Mouse (Mus musculus): ENCODE measurements around the gene Snrnp70.

The Snrnp70 gene

GRCm38 (mm10) chr7:45415636-45416035 lies 20.1 kb upstream of the Snrnp70 start:
- H3K27me3 ChIP-seq (ENCODE audit: control insufficient read depth, insufficient read depth, low read length, poor library complexity, severe bottlenecking) = no peaks in the 10 kb centered on the region; the same call in 1 of the 2 replicates
- peak; percentile 43 for DNase-seq (ENCODE audit: low read depth, low spot score)
- no peaks in the 10 kb centered on the region for H3K36me3 ChIP-seq (ENCODE audit: control insufficient read depth, insufficient read depth, low read length, poor library complexity, severe bottlenecking)

GRCm38 (mm10) chr7:45414740-45415224 lies 19.2 kb upstream of the Snrnp70 start:
- H3K36me3 ChIP-seq (ENCODE audit: control insufficient read depth, insufficient read depth, low read length, poor library complexity, severe bottlenecking) = no peaks in the 10 kb centered on the region
- no peaks in the 10 kb centered on the region; the same call in 1 of the 2 replicates for H3K27me3 ChIP-seq (ENCODE audit: control insufficient read depth, insufficient read depth, low read length, poor library complexity, severe bottlenecking)
- DNase-seq (ENCODE audit: low read depth, low spot score) = no peak

GRCm38 (mm10) chr7:45413864-45414739 lies 18.6 kb upstream of the Snrnp70 start:
- no peak for DNase-seq (ENCODE audit: low read depth, low spot score)
- H3K36me3 ChIP-seq (ENCODE audit: control insufficient read depth, insufficient read depth, low read length, poor library complexity, severe bottlenecking) = no peaks in the 10 kb centered on the region
- H3K27me3 ChIP-seq (ENCODE audit: control insufficient read depth, insufficient read depth, low read length, poor library complexity, severe bottlenecking) = no peaks in the 10 kb centered on the region; the same call in 1 of the 2 replicates

- no peak for DNase-seq (ENCODE audit: low read depth, low spot score)
- no peaks in the 10 kb centered on the region for H3K36me3 ChIP-seq (ENCODE audit: control insufficient read depth, insufficient read depth, low read length, poor library complexity, severe bottlenecking)
Observed at GRCm38 (mm10) chr7:45413113-45413863, 17.7 kb upstream of the Snrnp70 start, which contains the start of gene Ntf5. Gene Ntf5 (plus strand): TSS chr7:45413695.

GRCm38 (mm10) chr7:45412421-45412820 lies 16.9 kb upstream of the Snrnp70 start:
- no peak for DNase-seq (ENCODE audit: low read depth, low spot score)
- H3K27me3 ChIP-seq (ENCODE audit: control insufficient read depth, insufficient read depth, low read length, poor library complexity, severe bottlenecking) = no peaks in the 10 kb centered on the region; the same call in 1 of the 2 replicates
- H3K36me3 ChIP-seq (ENCODE audit: control insufficient read depth, insufficient read depth, low read length, poor library complexity, severe bottlenecking) = no peaks in the 10 kb centered on the region

More at GRCm38 (mm10) chr7:45413113-45413863, 17.7 kb upstream of the Snrnp70 start, which contains the start of gene Ntf5:
- H3K27me3 ChIP-seq (ENCODE audit: control insufficient read depth, insufficient read depth, low read length, poor library complexity, severe bottlenecking) = no peaks in the 10 kb centered on the region; the same call in 1 of the 2 replicates

GRCm38 (mm10) chr7:45409497-45410163 lies 14.1 kb upstream of the Snrnp70 start:
- DNase-seq (ENCODE audit: low read depth, low spot score) = no peak
- H3K27me3 ChIP-seq (ENCODE audit: control insufficient read depth, insufficient read depth, low read length, poor library complexity, severe bottlenecking) = no peaks in the 10 kb centered on the region; the same call in 1 of the 2 replicates

GRCm38 (mm10) chr7:45408949-45409348 lies 13.4 kb upstream of the Snrnp70 start:
- DNase-seq (ENCODE audit: low read depth, low spot score) = no peak
- no peaks in the 10 kb centered on the region; the same call in 1 of the 2 replicates for H3K27me3 ChIP-seq (ENCODE audit: control insufficient read depth, insufficient read depth, low read length, poor library complexity, severe bottlenecking)

More at GRCm38 (mm10) chr7:45409497-45410163, 14.1 kb upstream of the Snrnp70 start:
- no peaks in the 10 kb centered on the region for H3K36me3 ChIP-seq (ENCODE audit: control insufficient read depth, insufficient read depth, low read length, poor library complexity, severe bottlenecking)

GRCm38 (mm10) chr7:45408351-45408750 lies 12.8 kb upstream of the Snrnp70 start:
- no peak for DNase-seq (ENCODE audit: low read depth, low spot score)
- no peaks in the 10 kb centered on the region; the same call in 1 of the 2 replicates for H3K27me3 ChIP-seq (ENCODE audit: control insufficient read depth, insufficient read depth, low read length, poor library complexity, severe bottlenecking)
- no peaks in the 10 kb centered on the region for H3K36me3 ChIP-seq (ENCODE audit: control insufficient read depth, insufficient read depth, low read length, poor library complexity, severe bottlenecking)

More at GRCm38 (mm10) chr7:45408949-45409348, 13.4 kb upstream of the Snrnp70 start:
- H3K36me3 ChIP-seq (ENCODE audit: control insufficient read depth, insufficient read depth, low read length, poor library complexity, severe bottlenecking) = no peaks in the 10 kb centered on the region

GRCm38 (mm10) chr7:45407836-45408235 lies 12.3 kb upstream of the Snrnp70 start:
- H3K36me3 ChIP-seq (ENCODE audit: control insufficient read depth, insufficient read depth, low read length, poor library complexity, severe bottlenecking) = no peaks in the 10 kb centered on the region
- no peaks in the 10 kb centered on the region; the same call in 1 of the 2 replicates for H3K27me3 ChIP-seq (ENCODE audit: control insufficient read depth, insufficient read depth, low read length, poor library complexity, severe bottlenecking)
- DNase-seq (ENCODE audit: low read depth, low spot score) = no peak

- Histone ChIP-seq H3K27me3 (ENCODE audit: control insufficient read depth, insufficient read depth, low read length, poor library complexity, severe bottlenecking) (no peaks in the 10 kb centered on the region; the same call in 1 of the 2 replicates), H3K36me3 (ENCODE audit: control insufficient read depth, insufficient read depth, low read length, poor library complexity, severe bottlenecking) (no peaks in the 10 kb centered on the region)
- peak; percentile 39 for DNase-seq (ENCODE audit: low read depth, low spot score)
Observed at GRCm38 (mm10) chr7:45406157-45407156, 10.9 kb upstream of the Snrnp70 start.

GRCm38 (mm10) chr7:45405091-45406075 lies 9.8 kb upstream of the Snrnp70 start, which contains the start of gene Kcna7:
Gene Kcna7 (plus strand): TSS chr7:45405653.
- peak; percentile 70 for DNase-seq (ENCODE audit: low read depth, low spot score)

GRCm38 (mm10) chr7:45403532-45404261 lies 8.2 kb upstream of the Snrnp70 start:
- Histone ChIP-seq H3K36me3 (ENCODE audit: control insufficient read depth, insufficient read depth, low read length, poor library complexity, severe bottlenecking) (no peaks in the 10 kb centered on the region), H3K27me3 (ENCODE audit: control insufficient read depth, insufficient read depth, low read length, poor library complexity, severe bottlenecking) (no peaks in the 10 kb centered on the region; the same call in 1 of the 2 replicates)
- DNase-seq (ENCODE audit: low read depth, low spot score) = peak; percentile 84

More at GRCm38 (mm10) chr7:45405091-45406075, 9.8 kb upstream of the Snrnp70 start, which contains the start of gene Kcna7:
- Histone ChIP-seq H3K27me3 (ENCODE audit: control insufficient read depth, insufficient read depth, low read length, poor library complexity, severe bottlenecking) (no peaks in the 10 kb centered on the region; the same call in 1 of the 2 replicates), H3K36me3 (ENCODE audit: control insufficient read depth, insufficient read depth, low read length, poor library complexity, severe bottlenecking) (no peaks in the 10 kb centered on the region)
